Mouse (Mus musculus) midbrain, embryonic 13.5 days (tissue): ENCODE results near the gene Wnt10b. TPM values are rescaled to one million over a fixed set of nuclear protein-coding genes. Genes with fewer than 3 reads are reported as not detected.
A peak's percentile ranks its signal among the peaks of the same experiment; 100 is the strongest.

Experiments used
- ATAC-seq: fragments of 200-750 bp; cut with Nextera tagmentation; 2 replicates; pipeline ENCODE4 v1.8.0; 2017; ENCODE audit warnings: mild to moderate bottlenecking, moderate TSS enrichment, moderate library complexity
- H3K27ac ChIP-seq: fragments of 300-500 bp; sonication (generic); 2 replicates; pipeline ENCODE4 v1.5.1; 2015; ENCODE audit warnings: inconsistent platforms, mild to moderate bottlenecking, moderate library complexity
- H3K27me3 ChIP-seq: fragments of 300-500 bp; sonication (generic); 2 replicates; pipeline ENCODE4 v1.6.1; 2015; ENCODE audit warnings: mild to moderate bottlenecking, inconsistent platforms
- H3K36me3 ChIP-seq: fragments of 300-500 bp; sonication (generic); 2 replicates; pipeline ENCODE4 v1.6.1; 2015; ENCODE audit warnings: mild to moderate bottlenecking, inconsistent platforms
- H3K4me1 ChIP-seq: fragments of 300-500 bp; sonication (generic); replicated peaks from 2 replicates; pipeline ENCODE4 v1.6.1; 2015; ENCODE audit warnings: inconsistent platforms
- H3K4me2 ChIP-seq: fragments of 300-500 bp; sonication (generic); replicated peaks from 2 replicates; pipeline ENCODE4 v1.6.1; 2015; ENCODE audit warnings: moderate library complexity, mild to moderate bottlenecking, inconsistent platforms
- H3K4me3 ChIP-seq: fragments of 300-500 bp; sonication (generic); replicated peaks from 2 replicates; pipeline ENCODE4 v1.5.1; 2015; ENCODE audit warnings: mild to moderate bottlenecking, inconsistent platforms
- H3K9ac ChIP-seq: fragments of 300-500 bp; sonication (generic); replicated peaks from 2 replicates; pipeline ENCODE4 v1.6.1; 2015; ENCODE audit warnings: mild to moderate bottlenecking, inconsistent platforms
- H3K9me3 ChIP-seq: fragments of 300-500 bp; sonication (generic); 2 replicates; pipeline ENCODE4 v1.6.1; 2016; ENCODE audit warnings: mild to moderate bottlenecking, inconsistent platforms
- WGBS: fragments of 180-500 bp; shearing (Covaris S2); methylation state at CpG from one replicate; pipeline ENCODE4 v1.1.7; 2015; 5-methylcytosine and 5-hydroxymethylcytosine counted together
- polyA plus RNA-seq: library from polyadenylated mRNA; unstranded; fragments of >200 nt; fragmentation: Nextera tagmentation; extraction: Ambion mirVana; gene quantifications from 2 replicates; pipeline ENCODE4 v1.2.1, GENCODE M21; 2015

Gene Wnt10b
- polyA plus RNA-seq, 1 experiment from 2014 or later = 0.24 TPM

DNA sequence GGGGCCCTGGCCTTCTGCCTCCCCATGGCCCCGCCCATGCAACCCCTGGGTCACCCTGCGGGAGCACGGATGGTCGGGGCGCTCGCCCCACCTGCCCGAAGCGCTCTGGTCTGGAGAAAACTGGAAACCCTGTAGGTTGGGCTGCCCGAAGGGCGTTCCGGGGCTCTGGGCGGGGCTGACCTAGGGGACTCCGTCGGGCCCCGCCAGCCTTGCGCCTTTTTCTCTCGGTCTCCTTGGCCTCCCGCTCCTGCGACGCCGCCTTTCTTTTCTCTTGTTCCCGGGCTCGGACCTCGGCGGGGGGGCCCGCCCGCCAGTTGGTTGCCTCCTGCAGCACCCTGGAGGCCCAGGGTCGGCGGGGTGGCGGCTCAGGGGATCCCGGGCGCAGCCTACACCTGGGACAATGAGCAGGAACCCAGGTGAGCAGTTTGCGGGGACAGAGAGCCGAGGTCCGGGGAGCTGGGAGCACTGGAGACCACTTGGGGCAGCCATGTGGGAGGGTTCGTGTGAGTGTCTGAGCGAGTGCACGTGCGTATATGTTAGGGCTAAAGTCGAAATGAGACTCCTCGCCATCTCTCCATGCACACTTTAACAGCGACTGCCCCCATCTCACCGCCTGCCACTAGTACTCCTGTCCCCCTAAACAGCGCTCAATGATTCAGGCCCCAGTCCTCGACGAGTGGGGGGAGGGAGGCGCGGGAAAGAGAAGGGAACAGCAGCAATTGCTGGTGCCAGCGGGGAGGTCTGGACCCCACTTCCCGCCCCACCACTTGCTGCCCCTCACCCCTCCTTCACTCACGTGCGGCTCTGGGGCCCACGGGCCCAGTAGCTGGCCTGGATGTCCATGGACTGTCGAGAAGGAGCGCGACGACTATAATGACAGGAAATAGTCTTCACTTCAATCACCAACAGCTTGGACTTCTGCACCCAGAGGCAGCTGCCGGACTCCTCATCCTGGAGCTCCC lies 29.1 kb upstream of the Wnt10b start:
- ATAC-seq = 0 out of 2 replicates have a peak, but pooled peaks have one; percentile 3
- Histone ChIP-seq H3K4me3 (peak overlapping the region; percentile 48), H3K27me3 (peaks cover 91% of the 10 kb centered on the region), H3K36me3 (0 out of 2 replicates have a peak, but pooled peaks cover 11% of the 10 kb centered on the region), H3K4me2 (peak overlapping the region; percentile 63), H3K9ac (peak overlapping the region; percentile 59), H3K27ac (no peak overlapping the region), H3K9me3 (no peaks in the 10 kb centered on the region), H3K4me1 (peaks cover 53% of the 10 kb centered on the region)
- WGBS = under 1% methylated on average over 58 of the region's 58 CpGs

DNA sequence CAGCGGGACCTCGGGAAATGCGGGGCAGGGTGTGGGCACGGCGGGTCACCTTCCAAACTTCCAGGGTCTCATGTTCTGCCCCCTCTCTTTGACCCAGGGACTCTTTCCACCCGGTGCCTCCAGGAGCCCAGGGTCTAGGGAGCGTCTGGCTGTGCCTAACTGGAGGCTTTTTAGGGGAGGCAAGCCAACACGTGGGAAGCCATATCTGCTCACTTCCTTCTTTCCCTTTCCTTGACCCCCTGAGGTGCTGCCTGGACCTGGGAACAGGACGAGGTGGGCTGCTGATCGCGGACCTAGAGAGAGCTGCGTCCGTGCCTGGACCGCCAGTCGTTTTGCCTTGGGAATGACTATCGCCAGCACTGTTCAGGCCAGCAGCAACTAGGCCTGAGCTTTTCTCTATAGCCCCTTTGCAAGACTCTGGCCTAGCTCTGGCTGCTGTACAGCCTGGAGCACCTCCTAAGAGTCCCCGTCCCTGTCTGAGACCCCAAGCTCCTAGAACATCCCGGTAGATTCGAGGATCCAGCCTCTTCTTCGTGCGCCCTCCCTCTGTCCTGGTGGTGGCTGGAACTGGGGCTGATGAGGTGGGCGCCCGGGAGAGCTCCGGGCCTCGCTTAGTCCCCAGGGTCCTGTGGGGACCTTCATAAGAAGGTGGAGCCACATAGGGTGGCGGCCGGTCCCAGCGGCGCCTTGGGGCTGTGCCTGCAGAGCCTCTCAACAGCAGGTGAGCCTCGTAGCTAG lies 28.3 kb upstream of the Wnt10b start:
- H3K4me1 ChIP-seq = peaks cover 53% of the 10 kb centered on the region
- WGBS = 3% methylated on average over 30 of the region's 30 CpGs

DNA sequence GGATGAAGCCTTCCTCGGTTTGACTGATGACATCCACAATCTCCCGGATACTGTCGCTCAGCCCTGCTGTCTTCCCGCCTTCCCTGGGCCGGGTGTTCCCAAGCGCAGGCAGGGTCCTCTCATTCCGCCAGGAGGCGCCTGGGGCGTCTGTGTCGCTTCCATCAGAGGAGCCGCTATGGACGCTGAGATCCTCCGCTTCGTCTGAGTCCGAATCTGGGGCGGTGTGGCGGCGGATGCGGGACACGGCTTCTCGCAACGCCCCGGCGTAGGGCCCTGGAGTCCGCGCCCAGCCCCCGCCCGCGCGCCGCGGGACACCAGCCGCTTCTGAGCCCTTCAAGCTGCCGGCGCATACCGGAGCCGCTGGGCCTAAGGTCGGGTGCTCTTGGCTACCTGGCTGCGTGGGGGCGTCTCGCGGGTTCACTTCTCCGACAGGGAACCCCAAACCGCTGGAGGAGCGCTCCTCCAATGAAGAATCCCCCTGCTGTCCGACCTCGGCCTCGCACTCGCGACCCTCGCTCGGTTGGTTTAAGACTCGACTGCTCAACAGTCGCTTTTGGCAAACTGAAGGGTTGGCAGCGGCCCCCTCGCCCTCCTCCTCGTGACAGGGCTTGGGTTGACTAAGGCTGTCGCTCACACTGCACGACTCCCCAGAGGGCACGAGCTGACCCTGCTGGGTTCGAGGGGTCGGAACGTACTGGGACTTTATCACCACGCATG lies 27.5 kb upstream of the Wnt10b start:
- WGBS = under 1% methylated on average over 64 of the region's 64 CpGs
- Histone ChIP-seq H3K4me3 (peak overlapping the region; percentile 48), H3K27me3 (peaks cover 100% of the 10 kb centered on the region), H3K4me1 (peaks cover 53% of the 10 kb centered on the region), H3K27ac (no peak overlapping the region), H3K9ac (peak overlapping the region; percentile 53), H3K4me2 (peak overlapping the region; percentile 62), H3K9me3 (no peaks in the 10 kb centered on the region), H3K36me3 (no peaks in the 10 kb centered on the region)
- ATAC-seq = peak; percentile 55

More for the DNA sequence above, 28.3 kb upstream of the Wnt10b start:
- Histone ChIP-seq H3K9me3 (no peaks in the 10 kb centered on the region), H3K27me3 (peaks cover 100% of the 10 kb centered on the region), H3K4me2 (peak overlapping the region; percentile 63), H3K4me3 (peak overlapping the region; percentile 48), H3K27ac (no peak overlapping the region; the same call in 1 of the 2 replicates), H3K36me3 (0 out of 2 replicates have a peak, but pooled peaks cover 5% of the 10 kb centered on the region), H3K9ac (no peak overlapping the region; the same call in 1 of the 2 replicates)
- 0 out of 2 replicates have a peak, but pooled peaks have one; percentile 10 for ATAC-seq

DNA sequence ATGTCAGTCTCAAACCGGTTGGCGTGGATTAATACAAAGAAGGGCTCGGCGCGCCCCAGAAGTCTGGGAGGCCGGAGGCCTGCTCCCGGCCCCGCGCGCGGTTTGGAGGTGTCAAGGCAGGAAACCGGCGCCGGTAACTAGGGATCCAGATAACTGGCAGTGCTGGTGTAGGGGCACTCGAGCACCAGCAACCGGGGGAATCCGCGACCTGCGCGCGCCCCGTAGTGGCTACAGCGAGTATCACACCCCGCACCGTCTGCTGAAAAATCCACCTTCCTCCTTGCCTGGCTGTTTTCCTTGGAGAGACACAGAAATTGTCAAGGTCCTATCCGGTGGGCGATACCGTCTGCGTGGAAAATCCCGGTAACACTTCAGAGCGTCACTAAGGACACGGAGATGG lies 26.1 kb upstream of the Wnt10b start:
- Histone ChIP-seq H3K27me3 (peaks cover 100% of the 10 kb centered on the region), H3K9ac (no peak overlapping the region), H3K4me3 (peak overlapping the region; percentile 21; the same call in 1 of the 2 replicates), H3K27ac (no peak overlapping the region), H3K36me3 (no peaks in the 10 kb centered on the region), H3K4me2 (peak overlapping the region; percentile 32; the same call in 1 of the 2 replicates), H3K4me1 (peaks cover 52% of the 10 kb centered on the region), H3K9me3 (no peaks in the 10 kb centered on the region)
- under 1% methylated on average over 32 of the region's 32 CpGs for WGBS
- 0 out of 2 replicates have a peak, but pooled peaks have one; percentile 16 for ATAC-seq

DNA sequence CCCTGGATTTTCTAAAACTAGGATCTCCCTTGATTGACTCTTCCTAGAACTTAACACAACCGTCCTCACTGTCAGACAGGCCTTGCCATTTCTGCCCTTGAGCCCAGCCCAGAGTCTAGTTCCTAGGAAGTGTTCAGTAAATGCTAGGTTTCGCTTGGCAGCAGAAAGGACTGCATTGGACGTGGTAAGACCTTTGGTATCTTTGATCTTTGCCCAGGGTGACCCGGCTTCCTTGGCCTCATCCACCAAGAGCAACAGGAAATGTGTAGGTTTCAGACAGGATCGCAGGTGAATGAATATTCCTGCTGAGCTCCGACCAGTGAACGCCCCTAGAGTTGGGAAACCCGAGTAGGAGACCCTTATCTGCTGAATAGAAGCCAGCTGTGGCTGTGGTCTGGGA lies 25.0 kb upstream of the Wnt10b start:
- 7% methylated on average over 8 of the region's 8 CpGs for WGBS
- Histone ChIP-seq H3K4me3 (no peak overlapping the region), H3K27ac (no peak overlapping the region), H3K36me3 (no peaks in the 10 kb centered on the region), H3K9ac (no peak overlapping the region), H3K27me3 (peaks cover 100% of the 10 kb centered on the region), H3K4me1 (peaks cover 52% of the 10 kb centered on the region), H3K9me3 (no peaks in the 10 kb centered on the region), H3K4me2 (no peak overlapping the region)
- no peak for ATAC-seq

DNA sequence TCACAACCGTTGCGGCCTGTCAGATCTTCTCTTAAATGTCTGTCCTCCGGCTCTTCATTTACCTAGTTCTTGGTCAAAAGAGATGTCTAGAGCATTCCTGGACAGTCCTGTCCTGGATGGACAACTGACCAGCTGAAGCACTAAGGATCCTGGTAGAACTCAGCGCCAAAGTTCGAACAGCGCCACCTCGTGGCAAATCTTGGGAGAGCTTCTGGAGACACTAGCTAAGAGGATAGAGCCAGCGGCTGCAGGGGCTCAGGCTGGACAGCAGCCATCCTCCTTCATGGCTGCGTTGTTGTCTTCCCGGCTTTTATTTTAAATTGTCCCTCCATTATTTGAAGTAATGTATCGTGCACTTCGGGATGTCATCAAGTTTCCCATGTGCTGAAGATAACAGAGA lies 21.4 kb upstream of the Wnt10b start:
- ATAC-seq = no peak
- WGBS = 9% methylated on average over 12 of the region's 12 CpGs
- Histone ChIP-seq H3K36me3 (no peaks in the 10 kb centered on the region), H3K27me3 (peaks cover 97% of the 10 kb centered on the region), H3K4me2 (no peak overlapping the region), H3K9me3 (no peaks in the 10 kb centered on the region), H3K27ac (no peak overlapping the region), H3K4me1 (peaks cover 35% of the 10 kb centered on the region), H3K4me3 (no peak overlapping the region), H3K9ac (no peak overlapping the region)

DNA sequence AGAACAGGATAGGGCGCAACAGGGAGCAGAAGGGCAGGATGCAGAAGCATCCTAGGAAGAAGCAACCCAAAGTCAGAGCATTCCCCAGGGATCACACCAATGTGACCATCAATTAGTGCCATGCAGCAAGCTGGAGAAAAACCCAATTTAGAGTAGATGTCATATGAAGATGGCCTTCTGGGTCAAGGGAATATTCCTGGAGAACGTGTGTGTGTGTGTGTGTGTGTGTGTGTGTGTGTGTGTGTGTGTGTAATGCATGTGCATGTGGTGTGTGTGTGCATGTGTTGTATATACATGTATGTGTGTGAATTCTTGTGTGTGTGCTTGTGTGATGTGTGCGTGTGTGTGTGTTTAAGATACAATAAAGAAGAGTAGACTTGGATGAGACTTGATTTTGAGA lies 21.0 kb upstream of the Wnt10b start:
- H3K4me2 ChIP-seq = no peak overlapping the region
- no peak for ATAC-seq
- peaks cover 97% of the 10 kb centered on the region for H3K27me3 ChIP-seq
- no peak overlapping the region for H3K27ac ChIP-seq
- H3K4me3 ChIP-seq = no peak overlapping the region
- H3K9ac ChIP-seq = no peak overlapping the region
- H3K9me3 ChIP-seq = no peaks in the 10 kb centered on the region
- H3K4me1 ChIP-seq = peaks cover 34% of the 10 kb centered on the region
- no peaks in the 10 kb centered on the region for H3K36me3 ChIP-seq
- 57% methylated on average over 3 of the region's 3 CpGs for WGBS

DNA sequence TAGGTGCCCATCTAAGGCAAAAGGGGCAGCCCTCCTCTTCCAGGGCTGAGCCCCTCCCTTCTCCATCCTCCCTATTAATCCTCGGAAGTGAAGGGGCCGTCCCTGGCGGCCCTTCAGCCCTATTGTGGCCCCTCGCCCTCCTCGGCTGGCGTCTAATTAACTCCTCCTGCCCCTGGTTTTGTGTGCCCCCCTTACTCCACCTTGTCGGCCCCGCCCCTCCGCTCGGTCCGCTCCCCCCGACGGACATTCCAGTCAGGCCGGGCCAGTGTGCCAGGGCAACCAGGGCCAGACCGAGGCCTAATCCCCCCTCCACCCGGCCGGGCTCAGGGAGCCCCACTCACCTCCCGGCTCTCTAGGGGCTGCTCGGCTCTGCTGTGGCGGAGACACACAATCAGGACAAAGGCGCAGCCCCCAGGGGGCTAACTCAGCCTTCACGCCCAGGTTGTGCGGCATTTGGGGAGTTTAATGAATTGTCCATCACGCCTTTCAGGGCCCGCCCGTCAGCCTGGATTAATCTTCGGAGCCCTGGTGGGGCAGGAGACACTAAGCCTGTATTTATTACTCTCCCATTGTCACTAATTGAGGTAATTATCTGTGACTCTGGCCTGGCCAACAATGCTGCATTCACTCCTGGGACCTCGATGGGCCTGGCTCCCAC lies 20.0 kb upstream of the Wnt10b start:
- Histone ChIP-seq H3K4me2 (peak overlapping the region; percentile 11), H3K27me3 (peaks cover 97% of the 10 kb centered on the region), H3K4me1 (peaks cover 32% of the 10 kb centered on the region), H3K36me3 (no peaks in the 10 kb centered on the region), H3K4me3 (no peak overlapping the region), H3K9ac (no peak overlapping the region), H3K27ac (peak overlapping the region; percentile 52), H3K9me3 (no peaks in the 10 kb centered on the region)
- under 1% methylated on average over 28 of the region's 28 CpGs for WGBS
- ATAC-seq = peak; percentile 96

DNA sequence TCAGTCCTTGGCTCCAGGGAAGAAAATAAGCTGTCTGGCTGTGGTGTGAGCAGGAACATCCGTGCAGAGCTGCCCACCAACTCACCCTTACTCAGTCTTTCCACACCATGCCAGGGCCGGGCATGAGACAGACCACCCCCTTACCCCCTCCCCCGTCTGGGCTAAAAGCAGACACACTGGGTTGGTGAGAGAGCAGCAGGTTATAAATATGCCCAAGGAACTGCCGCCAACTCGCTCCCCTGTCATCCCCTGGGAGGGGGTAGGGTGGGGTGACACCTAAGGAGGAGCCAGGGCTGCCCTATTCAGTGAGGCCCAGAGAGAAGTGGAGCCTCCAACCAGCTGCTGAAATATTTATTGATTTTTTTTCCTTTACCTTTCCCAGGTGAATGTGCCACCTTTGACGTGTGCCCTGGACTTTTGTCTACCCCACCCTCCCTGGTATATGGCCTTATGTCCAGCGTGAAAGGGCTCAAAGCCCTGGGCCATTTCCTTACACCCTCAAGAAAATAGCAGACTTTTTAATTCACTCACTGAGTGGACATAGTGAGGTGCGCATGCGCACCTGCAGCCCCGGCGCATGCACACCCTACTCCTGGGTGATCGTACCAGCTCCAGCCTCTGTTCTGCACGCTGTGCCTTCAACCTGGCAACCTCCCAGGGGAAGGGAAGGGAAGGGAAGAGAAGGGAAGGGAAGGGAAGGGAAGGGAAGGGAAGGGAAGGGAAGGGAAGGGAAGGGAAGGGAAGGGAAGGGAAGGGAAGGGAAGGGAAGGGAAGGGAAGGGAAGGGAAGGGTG lies 19.0 kb upstream of the Wnt10b start:
- Histone ChIP-seq H3K4me3 (no peak overlapping the region), H3K36me3 (no peaks in the 10 kb centered on the region), H3K4me1 (peaks cover 41% of the 10 kb centered on the region), H3K27me3 (peaks cover 97% of the 10 kb centered on the region), H3K27ac (no peak overlapping the region), H3K4me2 (0 out of 2 replicates have a peak overlapping the region, but pooled peaks have one; percentile 5), H3K9ac (no peak overlapping the region), H3K9me3 (no peaks in the 10 kb centered on the region)
- WGBS = 3% methylated on average over 13 of the region's 13 CpGs
- no peak for ATAC-seq

DNA sequence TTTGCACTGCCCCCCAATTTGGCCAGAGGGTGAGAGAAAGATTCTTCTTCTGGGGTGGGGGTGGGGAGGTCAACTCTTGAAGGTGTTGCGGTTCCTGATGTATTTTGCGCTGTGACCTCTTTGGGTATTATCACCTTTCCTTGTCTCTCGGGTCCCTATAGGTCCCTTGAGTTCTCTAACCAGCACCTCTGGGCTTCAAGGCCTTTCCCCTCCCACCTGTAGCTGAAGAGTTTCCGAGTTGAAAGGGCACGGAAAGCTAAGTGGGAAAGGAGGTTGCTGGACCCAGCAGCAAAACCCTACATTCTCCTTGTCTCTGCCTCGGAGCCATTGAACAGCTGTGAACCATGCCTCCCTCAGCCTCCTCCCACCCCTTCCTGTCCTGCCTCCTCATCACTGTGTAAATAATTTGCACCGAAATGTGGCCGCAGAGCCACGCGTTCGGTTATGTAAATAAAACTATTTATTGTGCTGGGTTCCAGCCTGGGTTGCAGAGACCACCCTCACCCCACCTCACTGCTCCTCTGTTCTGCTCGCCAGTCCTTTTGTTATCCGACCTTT lies 15.3 kb upstream of the Wnt10b start:
- Histone ChIP-seq H3K27ac (no peak overlapping the region), H3K4me2 (peak overlapping the region; percentile 53), H3K27me3 (peaks cover 97% of the 10 kb centered on the region), H3K4me3 (peak overlapping the region; percentile 35), H3K4me1 (peaks cover 53% of the 10 kb centered on the region), H3K9ac (no peak overlapping the region), H3K36me3 (no peaks in the 10 kb centered on the region), H3K9me3 (no peaks in the 10 kb centered on the region)
- no peak for ATAC-seq
- WGBS = 5% methylated on average over 13 of the region's 13 CpGs
